Mouse (Mus musculus) E14TG2a.4 (cell line): Measurements from ENCODE around the gene Krtap5-2.
"Not testable (repeated sequence)": the region's sequence is repeated elsewhere in the genome, so short reads cannot be mapped to it uniquely, and the experiment has no call there.

Experiments
- CTCF ChIP-seq: conservative IDR thresholded peaks from 2 replicates; pipeline ENCODE4 v1.5.1; 2014; ENCODE audit warnings: low read length
- NANOG ChIP-seq: IDR thresholded peaks from 2 replicates; pipeline ENCODE4 v1.6.1; 2014; ENCODE audit warnings: borderline replicate concordance, low read length, mixed read lengths

DNA sequence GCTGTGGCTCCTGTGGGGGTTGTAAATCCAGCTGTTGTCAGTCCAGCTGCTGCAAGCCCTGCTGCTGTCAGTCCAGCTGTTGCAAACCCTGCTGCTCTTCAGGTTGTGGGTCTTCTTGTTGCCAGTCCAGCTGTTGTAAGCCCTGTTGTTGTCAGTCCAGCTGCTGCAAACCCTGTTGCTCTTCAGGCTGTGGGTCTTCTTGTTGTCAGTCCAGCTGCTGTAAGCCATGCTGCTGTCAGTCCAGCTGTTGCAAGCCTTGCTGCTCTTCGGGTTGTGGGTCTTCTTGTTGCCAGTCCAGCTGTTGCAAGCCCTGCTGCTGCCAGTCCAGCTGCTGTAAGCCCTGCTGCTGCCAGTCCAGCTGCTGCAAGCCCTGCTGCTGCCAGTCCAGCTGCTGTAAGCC is 36.3 kb upstream of the Krtap5-2 start:
- not testable (repeated sequence) for TF ChIP-seq CTCF, NANOG
